Mouse (Mus musculus) heart, postnatal 36 days (tissue): Measurements from ENCODE around the gene Dusp3. TPM values are rescaled to one million over a fixed set of nuclear protein-coding genes. Genes with fewer than 3 reads are reported as not detected.
"Not testable (repeated sequence)": the region's sequence is repeated elsewhere in the genome, so short reads cannot be mapped to it uniquely, and the experiment has no call there.

Source experiments
- DNase-seq, 2 experiments: peaks; one replicate each; pipeline ENCODE4 v3.0.0; 2021 to 2022
- intact Hi-C: fragments of 180-260 bp; cut with DNase I; formaldehyde crosslinking; loops from one replicate; pipeline ENCODE4 v1.15.1; 2025
- total RNA-seq, 2 experiments: library from RNA; stranded (reverse); gene quantifications; 2 replicates each; pipeline ENCODE4 v1.2.3; 2021

Dusp3 gene
- total RNA-seq, 2 experiments from 2014 or later: 113 to 123 TPM

DNA sequence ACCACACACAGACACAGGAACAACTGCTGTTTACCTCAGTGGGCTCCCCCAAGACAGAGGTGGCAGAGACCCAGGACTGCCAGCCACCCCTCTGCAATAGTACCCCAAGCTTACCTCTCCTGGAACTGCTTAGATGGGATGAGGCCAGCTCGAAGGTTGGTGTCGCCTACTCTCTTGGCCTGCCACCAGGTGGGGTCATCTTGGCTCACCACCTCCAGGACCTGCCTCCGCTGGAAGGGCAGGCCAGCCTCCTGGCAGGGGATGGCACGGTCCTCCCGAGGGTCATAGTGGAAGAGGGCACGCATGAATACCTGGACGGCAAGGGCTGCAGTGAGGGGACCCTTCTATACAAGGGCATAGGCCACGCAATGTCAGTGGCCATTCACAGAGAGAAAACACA is 26.4 kb upstream of the Dusp3 start:
- intact Hi-C loops: no loop called here
- no peak for DNase-seq

DNA sequence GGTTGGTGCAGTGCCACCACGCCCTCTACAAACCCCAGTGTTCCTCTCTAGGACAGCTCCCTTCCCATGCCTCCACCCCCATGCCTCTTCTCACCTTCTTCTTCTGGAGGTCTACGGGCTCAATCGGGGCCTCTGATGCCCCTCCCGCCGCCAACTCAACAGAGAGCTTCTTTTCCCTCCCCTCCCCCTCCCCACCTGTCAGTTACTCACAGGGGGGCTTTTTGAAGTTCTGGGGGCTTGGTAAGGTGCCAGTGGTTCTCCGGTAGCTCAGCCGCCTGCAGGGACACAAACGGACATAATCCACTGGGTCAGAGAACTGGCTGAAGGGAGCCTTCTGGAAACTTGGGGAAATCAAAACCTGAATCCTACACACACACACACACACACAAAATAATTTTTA is 24.7 kb upstream of the Dusp3 start:
- intact Hi-C loops: no loop called here
- no peak for DNase-seq

DNA sequence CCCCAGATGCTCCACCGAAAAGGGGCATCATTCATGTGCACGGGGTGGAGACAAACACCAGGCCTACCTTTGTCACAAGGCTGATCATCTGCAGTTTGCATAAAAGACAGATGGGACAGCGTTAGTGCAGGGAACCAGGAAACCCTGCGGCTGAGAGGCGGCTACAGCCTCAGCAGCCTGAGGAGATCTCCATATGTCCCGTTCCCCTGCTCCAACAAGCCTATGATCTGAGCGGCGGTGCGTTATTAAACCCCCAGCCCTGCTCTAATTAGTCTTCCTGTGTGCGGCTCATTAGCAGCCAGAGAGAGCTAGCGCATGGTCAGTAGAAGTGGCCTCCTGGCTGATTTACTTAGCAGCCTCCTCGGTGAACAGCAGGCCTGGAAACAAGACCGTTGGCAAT is 23.3 kb upstream of the Dusp3 start:
- DNase-seq: no peak
- intact Hi-C loops: no loop called here

DNA sequence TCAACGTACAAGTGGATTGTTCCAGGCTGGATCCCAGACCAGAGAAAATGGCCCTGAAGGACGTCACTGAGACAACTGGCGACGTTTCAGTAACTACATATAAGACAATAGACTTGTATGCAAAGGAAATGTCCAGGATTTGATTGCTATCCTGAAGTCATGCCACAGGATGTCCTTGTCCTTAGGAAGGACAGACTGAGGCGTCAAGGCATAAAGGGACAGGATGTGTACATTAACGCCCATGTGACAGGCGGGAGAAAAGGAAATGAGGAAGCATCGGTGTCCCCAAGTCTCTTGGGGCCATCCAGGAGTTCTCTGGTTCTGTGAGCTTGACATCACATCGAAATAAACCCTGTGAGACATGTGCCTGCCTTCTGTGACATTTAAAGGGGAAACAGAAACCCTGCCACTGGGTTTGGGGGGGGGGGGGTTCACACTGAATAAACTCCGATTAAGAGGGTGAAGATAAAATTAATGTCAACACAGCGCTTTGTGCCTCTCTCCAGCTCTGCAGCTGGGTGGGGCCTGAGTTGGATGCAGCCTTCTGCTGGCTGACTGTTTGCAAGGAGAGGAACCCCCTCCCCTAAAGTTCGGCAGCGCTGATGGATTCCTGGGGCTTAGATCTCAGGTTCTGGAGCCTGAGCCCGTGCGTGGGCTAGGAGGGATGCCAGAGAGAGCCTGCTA is 22.3 kb upstream of the Dusp3 start:
- no peak for DNase-seq
- intact Hi-C loops: no loop called here

DNA sequence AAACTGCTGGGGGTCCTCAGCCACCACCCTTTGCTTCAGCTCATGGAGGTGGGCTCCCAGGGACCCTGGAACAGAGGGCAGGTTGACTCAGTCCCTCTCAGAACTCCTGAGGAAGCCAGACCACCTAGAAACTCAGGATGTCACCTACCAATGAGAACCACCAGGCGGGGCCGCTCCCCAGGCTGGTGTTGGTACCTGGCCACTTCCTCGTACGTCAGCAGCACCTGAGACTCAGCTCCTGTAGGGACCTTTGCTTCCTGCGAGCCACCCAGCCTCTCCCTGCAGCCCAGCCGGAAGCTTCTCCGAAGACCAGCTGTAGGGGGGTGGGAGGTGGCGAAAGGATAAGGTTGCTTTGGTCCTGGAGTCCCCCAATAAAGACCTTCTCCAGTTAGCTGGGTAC is 21.6 kb upstream of the Dusp3 start:
- intact Hi-C loops: no loop called here
- DNase-seq: no peak

DNA sequence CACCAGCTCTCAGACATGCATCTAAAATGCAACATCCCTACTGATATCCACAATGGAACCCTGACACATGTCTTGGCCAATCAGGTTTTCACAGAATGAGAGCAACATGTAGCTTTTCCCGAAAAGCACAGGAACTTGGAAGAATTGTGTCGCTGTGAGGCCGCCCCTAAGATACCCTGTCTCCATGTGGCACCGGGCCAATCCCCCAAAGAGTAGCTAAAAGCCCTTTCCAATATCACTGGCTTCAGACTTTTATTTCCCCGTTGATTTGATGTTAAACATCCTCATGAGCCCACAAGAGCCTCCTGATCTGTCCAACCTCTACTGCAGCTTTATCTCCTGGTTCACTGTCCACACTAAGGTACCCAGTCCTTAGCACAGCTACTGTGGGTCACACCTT is 19.9 kb upstream of the Dusp3 start:
- DNase-seq: no peak

DNA sequence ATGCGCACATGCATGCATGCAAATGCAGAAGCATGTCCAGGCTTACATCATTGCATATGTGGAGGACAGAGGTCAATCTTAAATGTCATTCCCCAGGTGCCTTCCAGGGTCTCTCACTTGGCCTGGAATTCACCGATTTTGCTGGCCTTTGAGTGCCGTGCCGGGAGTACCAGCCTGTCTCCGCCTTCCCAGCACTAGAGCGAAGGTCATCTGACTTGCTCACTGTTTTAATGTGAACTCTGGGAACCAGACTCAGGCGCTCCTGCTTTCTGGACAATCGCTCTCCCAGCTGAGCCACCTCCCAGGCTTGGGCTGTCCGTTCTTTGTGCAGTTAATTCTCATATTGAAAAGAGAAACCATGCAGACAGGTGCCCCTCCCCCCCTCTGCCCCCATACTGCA is 19.5 kb upstream of the Dusp3 start:
- no peak for DNase-seq

More for the DNA sequence above, 19.9 kb upstream of the Dusp3 start:
- intact Hi-C loops: no loop called here

DNA sequence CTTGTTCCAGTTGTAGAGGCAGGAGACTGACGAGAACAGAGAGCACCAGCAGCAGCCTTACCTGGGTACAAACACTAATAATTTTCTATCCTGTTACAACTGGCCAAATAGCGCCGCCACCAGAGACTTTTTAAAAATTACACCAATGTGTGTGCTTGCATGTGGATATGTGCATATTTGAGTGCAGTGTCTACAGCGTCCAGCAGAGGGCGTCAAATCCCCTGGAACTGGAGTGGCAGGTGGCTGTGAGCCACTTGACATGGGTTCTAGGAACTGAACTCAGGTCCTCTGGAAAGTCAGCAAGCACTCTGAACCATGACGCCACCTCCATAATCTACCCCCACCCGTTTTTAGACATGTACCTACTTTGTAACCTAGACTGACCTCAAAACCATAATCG is 17.4 kb upstream of the Dusp3 start:
- intact Hi-C loops: no loop called here
- no peak for DNase-seq

More for the DNA sequence above, 19.5 kb upstream of the Dusp3 start:
- intact Hi-C loops: no loop called here

DNA sequence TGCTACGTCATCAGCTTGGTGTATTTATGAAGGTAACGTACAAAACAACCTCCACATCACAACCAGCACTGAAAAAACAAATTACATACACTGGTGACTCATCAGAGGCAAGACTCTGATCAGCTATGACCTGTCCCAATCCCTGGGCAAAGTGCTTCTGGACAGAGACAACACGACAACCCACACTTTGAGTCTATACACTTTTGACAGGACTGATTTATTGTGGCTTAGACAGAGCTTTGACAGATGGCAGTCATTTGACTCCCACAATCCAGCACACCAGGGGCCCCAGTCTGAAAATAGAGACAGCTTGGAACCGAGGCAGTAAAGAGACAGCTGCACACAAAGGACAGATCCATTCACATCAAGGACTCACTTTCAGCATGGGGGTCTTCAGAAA is 12.7 kb upstream of the Dusp3 start:
- DNase-seq: no peak
- intact Hi-C loops: no loop called here

DNA sequence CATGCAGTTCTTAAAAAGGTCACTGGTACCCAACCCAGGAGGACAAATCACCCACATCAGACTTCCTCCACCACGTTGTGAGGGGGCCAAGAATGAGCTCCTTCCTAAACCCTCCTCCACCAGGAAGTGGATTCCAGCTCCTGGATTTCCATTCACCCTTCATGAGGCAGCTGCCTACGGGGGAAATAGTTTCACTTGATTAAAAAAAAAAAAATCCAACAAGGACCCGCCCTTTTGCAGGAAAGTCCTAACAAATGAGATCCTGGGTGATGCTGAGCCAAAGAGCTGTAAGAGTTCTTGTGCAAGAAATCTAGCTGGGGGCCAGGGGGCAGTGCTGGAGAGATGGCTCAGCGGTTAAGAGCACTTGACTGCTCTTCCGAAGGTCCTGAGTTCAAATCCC is 11.4 kb upstream of the Dusp3 start:
- DNase-seq: peak; percentile 31 to 32
- intact Hi-C loops: no loop called here

DNA sequence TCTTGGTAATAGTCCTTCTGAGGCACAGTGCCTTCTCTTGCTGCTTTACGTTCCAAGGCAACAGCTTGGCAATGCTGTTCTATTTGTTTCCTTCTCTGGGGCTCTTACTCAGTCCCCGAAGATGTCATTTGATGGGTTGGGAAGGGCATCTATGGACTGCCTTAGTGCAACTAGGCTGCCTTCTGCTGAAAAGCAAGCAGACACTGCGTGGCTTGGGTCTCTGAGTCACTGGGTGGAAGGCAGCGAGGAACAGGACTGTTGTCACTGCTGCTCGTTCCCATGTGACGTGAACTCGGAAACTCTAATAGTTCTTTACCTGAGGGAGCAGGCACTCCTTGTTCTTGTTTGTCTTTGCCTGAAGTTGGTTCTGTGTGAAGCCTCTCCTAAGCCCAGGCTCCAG is 9.1 kb upstream of the Dusp3 start:
- intact Hi-C loops: no loop called here
- no peak for DNase-seq

DNA sequence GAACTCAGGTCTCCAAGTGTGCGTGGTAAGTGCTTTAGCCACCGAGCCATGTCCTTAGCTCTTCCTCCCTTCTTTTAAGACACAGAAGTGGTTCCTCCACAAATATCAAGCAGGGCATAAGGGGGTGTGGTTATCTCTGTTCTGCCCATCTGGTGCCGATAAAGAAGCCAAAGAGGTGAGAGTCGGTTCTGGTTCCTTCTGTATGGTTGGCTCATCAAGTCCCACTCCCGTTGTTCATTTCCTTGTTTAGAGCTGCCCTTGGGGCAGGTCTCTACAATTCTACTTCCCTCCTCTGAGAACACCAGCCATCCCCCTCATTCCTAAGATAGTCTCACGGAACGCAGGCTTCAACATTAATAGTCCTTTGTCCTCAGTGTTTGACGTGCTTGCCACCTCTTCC is 7.3 kb upstream of the Dusp3 start:
- no peak for DNase-seq
- intact Hi-C loops: no loop called here

DNA sequence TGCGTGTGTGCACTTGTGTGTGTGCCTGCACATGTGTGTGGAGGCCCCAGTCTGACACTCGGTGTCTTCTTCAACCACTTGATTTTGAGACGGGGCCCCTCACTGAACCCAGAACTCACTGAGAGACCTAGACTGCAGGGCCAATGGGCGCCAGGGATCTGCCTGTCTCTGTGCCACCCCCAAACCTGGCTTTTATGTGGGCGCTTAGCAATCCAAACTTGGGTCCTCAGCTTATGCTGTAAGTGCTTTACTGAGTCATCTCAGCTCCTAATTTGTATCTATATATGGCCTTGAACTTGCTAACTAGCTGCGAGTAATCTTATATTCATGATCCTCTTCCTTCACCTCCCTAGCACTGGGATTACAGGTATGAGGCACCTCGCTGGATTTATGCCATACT is 5.6 kb upstream of the Dusp3 start:
- no peak for DNase-seq
- intact Hi-C loops: no loop called here

DNA sequence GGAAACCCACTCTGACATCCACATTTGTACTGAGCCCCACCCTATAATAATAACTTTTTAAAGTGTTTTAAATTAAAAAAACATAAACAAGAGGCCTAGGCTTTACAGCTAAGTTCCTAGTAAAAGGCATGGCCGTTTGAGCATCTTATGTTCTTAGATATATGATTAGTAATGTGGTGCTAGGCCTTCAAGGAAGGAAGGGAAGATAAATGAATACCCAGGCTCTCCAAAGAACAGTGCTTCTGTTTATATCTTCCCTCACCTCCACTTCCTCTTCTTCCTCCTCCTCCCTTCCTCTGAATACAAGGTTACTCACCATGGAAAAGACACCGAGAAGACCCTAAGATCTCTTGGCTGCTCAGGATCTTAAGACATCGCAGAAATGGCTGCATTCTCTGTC is 5.0 kb upstream of the Dusp3 start:
- DNase-seq: no peak
- intact Hi-C loops: no loop called here

DNA sequence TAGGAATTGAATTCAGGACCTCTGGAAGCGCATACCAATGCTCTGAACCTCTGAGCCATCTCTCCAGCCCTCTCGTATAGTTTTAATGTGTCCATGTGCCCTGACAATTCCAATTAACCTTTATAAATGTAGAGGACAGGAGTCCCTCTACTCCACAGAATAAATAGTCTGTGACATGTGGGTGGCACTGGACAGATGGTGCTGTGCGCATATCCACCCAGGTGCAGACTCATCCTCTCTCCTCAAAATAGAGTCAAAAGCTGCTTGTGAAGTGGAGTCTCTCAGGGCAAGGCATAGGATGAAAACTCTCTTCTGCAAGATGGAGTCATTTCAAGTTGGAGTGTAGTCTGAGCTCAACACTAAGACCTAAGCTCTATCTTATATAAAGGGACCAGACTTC is 3.4 kb upstream of the Dusp3 start:
- DNase-seq: no peak
- intact Hi-C loops: no loop called here

DNA sequence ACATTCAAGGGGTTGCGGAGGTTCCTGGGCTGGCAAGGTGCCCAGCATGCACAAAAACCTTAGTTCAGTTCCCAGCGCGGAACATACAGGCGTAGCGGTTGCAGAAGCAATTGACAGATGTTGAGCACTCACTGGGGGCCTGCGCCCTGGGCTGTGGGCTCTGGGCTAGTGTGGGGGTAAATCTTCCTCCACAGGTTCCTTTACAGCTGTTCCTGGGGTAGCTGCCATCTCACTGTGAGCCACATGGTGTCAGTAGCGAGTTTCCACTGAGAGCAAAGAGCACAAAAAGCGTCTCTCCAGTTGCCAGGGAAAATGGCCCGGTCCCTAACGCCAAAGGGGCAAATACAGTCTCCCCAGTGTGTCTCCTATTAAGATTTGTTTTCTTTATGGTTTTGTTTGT is 823 bp downstream of the Dusp3 start:
- intact Hi-C loops: loop anchor here (1.0 to 2.0 kb wide), 3 partner anchors 54 to 153 kb away; no protein-coding TSS in a partner anchor
- peak; percentile 90 to 92 for DNase-seq

DNA sequence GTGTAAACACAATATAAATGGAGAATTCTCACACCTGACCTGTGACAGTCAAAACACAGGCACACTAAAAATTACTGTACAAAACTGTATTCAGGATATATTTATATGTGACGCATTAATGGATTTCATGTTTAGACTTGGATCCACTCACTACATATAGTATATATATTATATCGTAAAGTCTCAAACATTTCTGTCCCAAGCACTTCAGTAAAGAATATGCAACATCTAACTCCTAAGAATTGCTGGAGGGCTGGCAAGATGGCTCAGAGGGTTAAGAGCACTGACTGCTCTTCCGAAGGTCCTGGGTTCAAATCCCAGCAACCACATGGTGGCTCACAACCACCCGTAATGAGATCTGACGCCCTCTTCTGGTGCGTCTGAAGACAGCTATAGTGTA is 1.4 kb downstream of the Dusp3 start:
- not testable (repeated sequence) for DNase-seq
- intact Hi-C loops: loop anchor here (2.0 kb wide), 1 partner anchor 67 kb away; no protein-coding TSS in a partner anchor

DNA sequence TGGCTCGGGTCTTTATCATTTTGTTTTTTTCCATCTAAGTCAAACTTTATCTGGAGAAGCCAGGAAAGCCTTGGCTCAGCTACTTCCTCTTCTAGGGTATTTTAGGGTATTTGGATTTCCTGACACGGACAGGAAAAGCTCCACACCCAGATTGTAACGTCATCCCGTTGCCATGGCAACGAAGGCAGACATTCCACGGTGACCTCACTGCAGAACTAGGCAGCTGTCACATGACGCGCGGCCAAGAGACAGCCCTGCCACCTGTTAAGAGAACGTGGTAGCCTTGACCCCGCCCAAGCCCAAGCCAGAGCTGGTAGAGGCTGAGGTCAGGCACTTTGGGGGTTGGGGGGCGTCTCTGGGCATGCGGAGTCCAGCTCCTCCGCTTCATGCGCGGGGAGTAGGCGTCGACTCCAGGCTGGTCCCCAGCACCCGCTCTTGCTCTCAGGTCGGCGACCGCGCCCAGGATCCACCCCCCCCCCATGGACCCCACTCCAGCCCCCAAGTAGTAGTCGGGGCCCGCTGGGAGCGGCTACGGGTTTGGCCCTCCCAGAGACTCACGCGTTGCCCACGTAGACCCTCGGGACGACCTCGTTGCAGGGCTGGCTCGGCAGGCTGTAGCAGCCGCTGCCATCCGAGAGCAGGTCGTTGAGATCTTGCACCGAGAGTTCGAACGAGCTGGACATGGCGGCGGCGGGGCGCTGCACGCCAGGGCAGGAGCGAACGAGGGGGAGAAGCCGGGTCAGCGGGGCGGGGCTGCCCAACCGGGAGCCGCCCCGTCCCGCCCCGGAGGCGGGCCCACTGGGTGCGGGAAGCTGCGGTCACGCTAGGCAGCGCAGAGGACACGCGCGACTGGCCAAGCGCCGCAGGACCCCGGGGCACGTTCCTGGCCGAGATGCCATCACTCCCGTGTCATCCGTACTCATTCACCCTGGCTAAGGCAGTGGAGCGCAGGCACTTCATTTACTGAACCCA is 2.5 kb downstream of the Dusp3 start, which contains the start of gene Cfap97d1:
TSS of gene Cfap97d1 (plus strand) at position 226 of the 972 bp plus-strand sequence.
- DNase-seq: peak; percentile 96
- intact Hi-C loops: loop anchor here (2.0 to 5.0 kb wide), 2 partner anchors 68 to 233 kb away; no protein-coding TSS in a partner anchor

DNA sequence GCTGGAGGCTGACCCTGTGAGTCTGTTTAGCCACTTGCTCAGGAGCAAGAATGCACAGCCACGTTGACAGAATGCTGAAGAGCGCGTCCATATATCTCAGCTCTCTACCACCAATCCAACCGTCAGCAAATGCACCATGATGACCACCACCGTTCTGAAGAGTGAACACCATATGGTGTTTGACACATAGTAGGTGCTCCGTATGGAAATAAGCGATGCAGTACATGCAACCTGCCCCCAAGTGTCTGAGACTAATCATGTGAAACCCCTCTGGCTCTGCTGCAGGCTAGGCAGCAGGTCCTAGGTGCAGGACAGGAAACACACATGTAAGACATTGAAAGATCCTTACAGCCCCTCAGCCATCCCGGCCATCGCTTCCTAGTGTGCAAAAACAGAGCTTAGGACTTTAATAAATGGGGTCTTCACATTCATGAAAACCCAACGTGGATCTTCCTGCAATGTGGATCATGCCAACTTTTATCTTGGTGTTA is 3.3 kb downstream of the Dusp3 start:
- peak in 1 of 2 experiments; percentile 47 for DNase-seq
- intact Hi-C loops: loop anchor here (5.0 kb wide), 1 partner anchor 234 kb away; no protein-coding TSS in a partner anchor

DNA sequence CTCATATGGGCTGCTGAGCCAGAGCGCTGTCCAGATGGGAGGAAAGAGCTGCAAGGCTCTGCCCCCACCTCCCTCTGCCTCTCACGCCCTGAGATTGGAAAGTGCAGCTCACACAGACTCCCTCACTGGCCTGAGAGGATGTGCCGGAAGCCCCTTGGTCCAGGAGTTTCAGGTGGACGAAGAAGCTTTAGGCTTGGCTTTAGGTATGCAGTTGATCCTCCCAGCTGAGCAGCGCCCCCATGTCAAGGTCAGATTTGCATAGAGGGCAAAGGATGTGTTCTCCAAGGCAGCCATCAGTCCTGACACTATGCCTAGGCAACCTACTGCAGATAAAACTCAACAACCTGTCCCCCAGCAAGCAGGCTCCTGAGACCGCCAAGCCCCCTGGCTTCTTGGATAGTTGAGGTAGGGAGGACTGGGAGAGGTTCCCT is 3.8 kb downstream of the Dusp3 start:
- peak; percentile 49 to 52 for DNase-seq
- intact Hi-C loops: loop anchor here (5.0 kb wide), 1 partner anchor 234 kb away; no protein-coding TSS in a partner anchor

DNA sequence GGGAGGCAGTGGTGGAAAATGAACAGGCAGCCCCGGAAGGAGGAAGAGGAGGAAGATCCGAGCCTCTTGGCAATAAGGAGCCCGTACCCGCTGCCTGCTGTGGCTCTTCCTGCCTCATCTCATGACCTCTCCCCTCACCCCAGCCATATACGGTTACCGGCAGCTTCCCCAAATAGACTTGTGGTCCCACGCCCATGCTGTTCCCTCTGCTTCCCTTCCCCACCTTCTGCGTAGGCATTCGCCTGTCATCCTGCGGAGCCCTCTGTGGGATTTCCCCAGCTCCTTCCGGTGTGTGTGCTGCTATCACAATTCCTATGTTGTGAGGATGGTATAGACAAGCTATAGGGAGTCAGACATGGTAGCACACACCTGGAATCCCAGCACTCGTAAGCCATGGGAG is 5.0 kb downstream of the Dusp3 start:
- DNase-seq: peak; percentile 25 to 34
- intact Hi-C loops: loop anchor here (5.0 kb wide), 1 partner anchor 235 kb away; no protein-coding TSS in a partner anchor
